Mouse (Mus musculus): ENCODE results near the gene Mad2l1bp. TPM values are rescaled to one million over a fixed set of nuclear protein-coding genes. Genes with fewer than 3 reads are reported as not detected.

Mad2l1bp gene
- polyA plus RNA-seq, 1 experiment: 16.5 TPM

GRCm38 (mm10) chr17:46123953-46124700 lies 29.2 kb downstream of the Mad2l1bp start:
- H3K27me3 ChIP-seq (ENCODE audit: control insufficient read depth, insufficient read depth, low read length): no peaks in the 10 kb centered on the region
- no peaks in the 10 kb centered on the region for H3K4me1 ChIP-seq (ENCODE audit: control insufficient read depth, insufficient read depth, insufficient read length)
- 94% methylated on average over 12 of the region's 12 CpGs for WGBS
- DNase-seq (ENCODE audit: low read depth in 1 of 2, low spot score in 2 of 2): no peak
- TF ChIP-seq POLR2A (IDR thresholded peaks at IDR 0.05; ENCODE audit: low read depth, low read length) (no peak), CTCF (IDR thresholded peaks at IDR 0.05; ENCODE audit: extremely low read depth, insufficient read depth, insufficient read length, insufficient replicate concordance) (no peak)
- H3K4me3 ChIP-seq (ENCODE audit: extremely low read depth, insufficient read depth, insufficient read length): no peak overlapping the region
- H3K36me3 ChIP-seq (ENCODE audit: control insufficient read depth, insufficient read depth, low read length): peaks cover 59% of the 10 kb centered on the region
- no peak overlapping the region for H3K27ac ChIP-seq (ENCODE audit: insufficient read depth, low read length)

GRCm38 (mm10) chr17:46123285-46123684 lies 30.1 kb downstream of the Mad2l1bp start:
- no peak overlapping the region for H3K4me3 ChIP-seq (ENCODE audit: extremely low read depth, insufficient read depth, insufficient read length)
- WGBS: 96% methylated on average over 4 of the region's 4 CpGs
- H3K27me3 ChIP-seq (ENCODE audit: control insufficient read depth, insufficient read depth, low read length): no peaks in the 10 kb centered on the region
- DNase-seq (ENCODE audit: low read depth in 1 of 2, low spot score in 2 of 2): no peak
- H3K36me3 ChIP-seq (ENCODE audit: control insufficient read depth, insufficient read depth, low read length): peaks cover 59% of the 10 kb centered on the region
- no peaks in the 10 kb centered on the region for H3K4me1 ChIP-seq (ENCODE audit: control insufficient read depth, insufficient read depth, insufficient read length)
- TF ChIP-seq POLR2A (IDR thresholded peaks at IDR 0.05; ENCODE audit: low read depth, low read length): no peak
- no peak for TF ChIP-seq CTCF (IDR thresholded peaks at IDR 0.05; ENCODE audit: extremely low read depth, insufficient read depth, insufficient read length, insufficient replicate concordance)
- no peak overlapping the region for H3K27ac ChIP-seq (ENCODE audit: insufficient read depth, low read length)

- TF ChIP-seq POLR2A (IDR thresholded peaks at IDR 0.05; ENCODE audit: low read depth, low read length): no peak
- TF ChIP-seq CTCF (IDR thresholded peaks at IDR 0.05; ENCODE audit: extremely low read depth, insufficient read depth, insufficient read length, insufficient replicate concordance): no peak
- Histone ChIP-seq H3K4me3 (ENCODE audit: extremely low read depth, insufficient read depth, insufficient read length) (no peak overlapping the region), H3K27ac (ENCODE audit: insufficient read depth, low read length) (no peak overlapping the region), H3K4me1 (ENCODE audit: control insufficient read depth, insufficient read depth, insufficient read length) (no peaks in the 10 kb centered on the region), H3K27me3 (ENCODE audit: control insufficient read depth, insufficient read depth, low read length) (no peaks in the 10 kb centered on the region), H3K36me3 (ENCODE audit: control insufficient read depth, insufficient read depth, low read length) (peaks cover 58% of the 10 kb centered on the region)
- DNase-seq (ENCODE audit: low read depth in 1 of 2, low spot score in 2 of 2): no peak
- 94% methylated on average over 4 of the region's 4 CpGs for WGBS
These were observed 30.6 kb downstream of the Mad2l1bp start for GRCm38 (mm10) chr17:46122791-46123190.

DNA sequence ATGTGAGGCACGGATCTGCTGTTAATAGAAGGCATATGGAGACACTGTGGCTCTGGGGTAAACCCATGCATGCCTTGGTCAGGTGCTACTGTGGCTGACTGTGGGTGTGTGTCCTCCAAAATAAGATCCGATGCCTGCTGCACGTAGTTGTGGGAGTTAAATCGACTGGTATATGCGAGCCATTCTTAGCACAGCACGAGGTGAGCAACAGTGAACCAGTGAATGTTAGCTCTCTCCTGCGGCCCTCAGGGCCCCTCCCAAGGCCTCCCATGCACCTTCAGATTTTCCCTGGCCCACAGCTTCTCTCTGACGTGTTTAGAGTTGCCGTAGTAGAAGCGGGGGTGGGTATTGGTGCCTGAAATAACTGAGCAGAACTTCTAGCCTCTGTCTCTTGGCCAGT lies 33.7 kb downstream of the Mad2l1bp start:
- 96% methylated on average over 10 of the region's 10 CpGs for WGBS

GRCm38 (mm10) chr17:46118423-46118850 lies 34.9 kb downstream of the Mad2l1bp start:
- H3K36me3 ChIP-seq (ENCODE audit: control insufficient read depth, insufficient read depth, low read length): peaks cover 22% of the 10 kb centered on the region
- TF ChIP-seq CTCF (IDR thresholded peaks at IDR 0.05; ENCODE audit: extremely low read depth, insufficient read depth, insufficient read length, insufficient replicate concordance) (no peak), POLR2A (IDR thresholded peaks at IDR 0.05; ENCODE audit: low read depth, low read length) (no peak)
- H3K4me1 ChIP-seq (ENCODE audit: control insufficient read depth, insufficient read depth, insufficient read length): no peaks in the 10 kb centered on the region
- DNase-seq (ENCODE audit: low read depth in 1 of 2, low spot score in 2 of 2): no peak
- H3K27me3 ChIP-seq (ENCODE audit: control insufficient read depth, insufficient read depth, low read length): no peaks in the 10 kb centered on the region
- WGBS: 92% methylated on average over 4 of the region's 4 CpGs
- H3K27ac ChIP-seq (ENCODE audit: insufficient read depth, low read length): no peak overlapping the region
- H3K4me3 ChIP-seq (ENCODE audit: extremely low read depth, insufficient read depth, insufficient read length): no peak overlapping the region

More for the DNA sequence above, 33.7 kb downstream of the Mad2l1bp start:
- TF ChIP-seq POLR2A (IDR thresholded peaks at IDR 0.05; ENCODE audit: low read depth, low read length): no peak
- TF ChIP-seq CTCF (IDR thresholded peaks at IDR 0.05; ENCODE audit: extremely low read depth, insufficient read depth, insufficient read length, insufficient replicate concordance): no peak
- H3K27me3 ChIP-seq (ENCODE audit: control insufficient read depth, insufficient read depth, low read length): no peaks in the 10 kb centered on the region
- no peaks in the 10 kb centered on the region for H3K4me1 ChIP-seq (ENCODE audit: control insufficient read depth, insufficient read depth, insufficient read length)
- H3K27ac ChIP-seq (ENCODE audit: insufficient read depth, low read length): no peak overlapping the region
- DNase-seq (ENCODE audit: low read depth in 1 of 2, low spot score in 2 of 2): no peak
- peaks cover 34% of the 10 kb centered on the region for H3K36me3 ChIP-seq (ENCODE audit: control insufficient read depth, insufficient read depth, low read length)
- H3K4me3 ChIP-seq (ENCODE audit: extremely low read depth, insufficient read depth, insufficient read length): no peak overlapping the region

GRCm38 (mm10) chr17:46117623-46118422 lies 35.5 kb downstream of the Mad2l1bp start:
- H3K27ac ChIP-seq (ENCODE audit: insufficient read depth, low read length): no peak overlapping the region
- H3K36me3 ChIP-seq (ENCODE audit: control insufficient read depth, insufficient read depth, low read length): peaks cover 20% of the 10 kb centered on the region
- TF ChIP-seq CTCF (IDR thresholded peaks at IDR 0.05; ENCODE audit: extremely low read depth, insufficient read depth, insufficient read length, insufficient replicate concordance) (no peak), POLR2A (IDR thresholded peaks at IDR 0.05; ENCODE audit: low read depth, low read length) (no peak)
- 88% methylated on average over 13 of the region's 13 CpGs for WGBS
- no peak for DNase-seq (ENCODE audit: low read depth in 1 of 2, low spot score in 2 of 2)
- no peaks in the 10 kb centered on the region for H3K27me3 ChIP-seq (ENCODE audit: control insufficient read depth, insufficient read depth, low read length)
- no peak overlapping the region for H3K4me3 ChIP-seq (ENCODE audit: extremely low read depth, insufficient read depth, insufficient read length)
- H3K4me1 ChIP-seq (ENCODE audit: control insufficient read depth, insufficient read depth, insufficient read length): no peaks in the 10 kb centered on the region
